Mouse (Mus musculus) gonadal fat pad, adult 2 months (tissue): ENCODE measurements around the gene Tnf. TPM values are rescaled to one million over a fixed set of nuclear protein-coding genes. Genes with fewer than 3 reads are reported as not detected.

Experiments used
- DNase-seq: peaks from one replicate; pipeline ENCODE4 v3.0.0-alpha.2; 2012; ENCODE audit warnings: low read depth
- polyA plus RNA-seq: library from polyadenylated mRNA; depleted of rRNA; stranded (reverse); fragments of >200 nt; gene quantifications from 2 replicates; pipeline ENCODE4 v1.2.3, GENCODE M21; 2012

The Tnf gene
- polyA plus RNA-seq, 1 experiment: 1.3 TPM

GRCm38 (mm10) chr17:35173329-35173728 is 28.5 kb downstream of the Tnf start:
- no peak for DNase-seq

DNA sequence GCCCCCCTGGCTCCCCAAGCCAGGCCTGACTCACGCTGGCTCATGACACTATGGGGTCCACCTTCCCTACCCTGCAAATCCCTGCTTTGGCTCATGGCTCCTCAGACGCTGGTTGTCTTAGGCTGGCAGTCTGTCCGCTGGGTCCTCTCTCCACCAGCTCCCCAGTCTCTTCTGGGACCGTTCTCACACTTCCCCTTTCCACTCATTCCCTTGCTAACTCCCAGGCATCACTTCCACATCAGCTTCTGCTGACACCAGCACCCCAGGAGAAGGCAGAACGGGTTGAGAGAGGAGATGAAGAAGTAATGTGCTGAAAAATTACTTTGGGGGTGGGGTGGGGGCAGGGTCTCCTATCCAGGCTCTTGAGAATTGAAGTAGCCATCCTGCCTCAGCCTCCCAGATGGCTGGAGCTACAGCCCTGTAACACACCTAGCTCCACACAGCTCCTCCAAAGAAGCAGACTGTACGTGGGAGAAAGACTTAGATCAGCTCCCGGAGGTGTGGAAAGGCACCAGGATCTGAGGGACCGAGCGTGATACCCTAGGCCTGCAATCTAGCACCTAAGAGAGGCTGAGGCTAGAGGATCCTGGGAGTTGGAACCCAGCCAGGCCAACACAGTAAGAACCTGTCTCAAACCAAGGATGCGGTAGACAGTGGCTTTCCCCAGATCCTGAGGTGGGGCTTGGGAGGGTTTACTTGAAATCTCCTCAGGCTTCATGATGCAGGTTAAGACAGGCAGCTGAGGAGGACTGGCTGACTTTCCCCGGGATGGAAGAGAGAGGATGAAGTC is 29.2 kb downstream of the Tnf start:
- no peak for DNase-seq

GRCm38 (mm10) chr17:35168541-35169207 is 33.1 kb downstream of the Tnf start:
- no peak for DNase-seq

DNA sequence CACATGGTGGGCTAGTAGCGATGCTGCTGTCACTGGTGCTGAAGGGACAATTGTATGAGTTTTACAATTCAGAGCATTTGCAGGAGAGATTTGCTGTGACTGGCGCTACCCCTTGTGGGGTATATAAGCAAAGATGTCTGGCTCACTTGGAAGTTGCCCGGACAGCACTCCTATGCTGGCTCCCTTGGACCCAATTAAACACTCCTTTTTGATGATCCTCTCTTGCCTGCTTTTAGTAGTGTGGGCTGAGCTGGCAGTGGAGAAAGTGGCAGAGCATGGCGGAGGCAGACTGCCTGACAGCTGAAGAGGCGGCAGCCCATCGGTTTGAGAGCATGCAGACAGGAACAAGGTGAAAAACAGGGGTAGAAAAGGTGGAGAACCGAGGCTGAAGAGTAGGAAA is 34.0 kb downstream of the Tnf start:
- DNase-seq: no peak

DNA sequence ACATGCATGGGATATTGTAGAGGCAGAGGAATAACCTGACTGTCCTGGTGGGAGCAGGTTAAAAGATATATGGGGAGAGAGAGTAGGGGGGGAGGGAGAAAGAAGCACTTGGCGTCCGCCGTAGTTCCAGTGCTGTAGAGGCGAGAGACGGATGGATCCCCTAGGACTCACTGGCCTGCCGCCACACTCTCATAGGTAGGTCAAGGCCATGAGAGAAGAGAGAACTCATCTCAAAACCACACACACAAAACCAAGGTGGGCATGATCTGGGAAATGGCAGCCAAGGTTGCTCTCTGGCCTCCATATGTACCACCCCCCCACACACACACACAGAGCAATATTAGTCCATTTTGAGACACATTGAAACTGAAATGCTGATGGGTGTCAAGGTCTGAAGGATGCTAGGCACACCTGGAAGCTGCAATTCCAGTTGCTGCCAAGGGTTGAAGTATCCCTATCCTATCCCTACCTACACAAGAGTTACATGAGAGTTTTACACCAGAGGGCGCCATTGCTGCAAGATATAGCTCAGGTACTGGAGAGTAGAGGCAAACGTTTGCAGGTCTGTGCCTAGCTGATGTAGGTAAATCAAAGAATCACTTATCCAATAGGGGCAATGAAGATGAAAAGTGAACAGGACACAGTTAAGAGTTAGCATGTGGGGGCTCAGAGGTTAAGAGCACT is 35.3 kb downstream of the Tnf start:
- DNase-seq: no peak

GRCm38 (mm10) chr17:35165451-35166155 is 36.2 kb downstream of the Tnf start:
- DNase-seq: no peak

DNA sequence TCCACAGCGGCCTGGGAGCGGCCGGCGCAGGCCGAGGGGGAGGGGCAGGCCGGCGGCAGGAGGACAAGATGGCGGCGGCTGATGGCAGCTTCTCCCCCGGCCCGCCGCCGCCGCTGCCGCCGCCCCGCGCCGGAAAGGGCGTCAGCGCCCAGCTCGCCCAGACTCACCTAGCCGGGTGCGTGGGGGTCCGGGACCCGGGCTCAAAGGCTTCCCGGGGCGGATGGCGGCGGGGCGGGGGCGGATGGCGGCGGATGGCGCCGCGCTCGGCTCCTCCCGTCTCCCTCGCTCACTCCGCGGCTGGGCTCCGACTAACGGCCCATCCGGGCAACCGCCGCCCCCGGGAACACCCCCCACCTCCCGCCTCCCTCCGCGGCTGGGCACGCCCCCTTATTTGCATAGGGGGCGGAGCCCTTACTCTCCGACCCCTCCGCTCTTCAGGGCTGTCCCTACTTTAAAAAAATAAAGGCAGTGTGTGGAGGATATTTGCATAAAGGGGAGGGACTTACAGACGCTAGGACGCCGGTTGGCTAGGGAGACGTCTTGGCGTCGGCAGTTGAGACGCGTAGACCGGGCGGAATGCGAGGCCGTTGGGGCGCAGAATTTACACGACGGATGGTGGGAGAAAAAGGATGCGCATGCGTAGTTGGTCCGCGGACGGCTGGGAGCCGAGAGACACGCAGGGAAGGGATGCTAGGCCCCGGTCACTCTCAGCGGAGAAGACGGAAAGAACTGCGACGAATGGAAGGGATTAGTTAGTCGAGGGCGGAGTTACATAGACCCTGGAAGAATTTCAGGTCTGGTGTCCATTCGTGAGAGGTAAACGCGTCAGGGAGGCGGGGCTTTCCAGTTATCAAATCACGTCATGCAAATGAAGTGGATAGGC is 37.0 kb downstream of the Tnf start, which contains the start of gene Prrc2a:
Gene Prrc2a (minus strand): TSS at position 330 of the 883 bp plus-strand sequence.
- DNase-seq: peak; percentile 92

DNA sequence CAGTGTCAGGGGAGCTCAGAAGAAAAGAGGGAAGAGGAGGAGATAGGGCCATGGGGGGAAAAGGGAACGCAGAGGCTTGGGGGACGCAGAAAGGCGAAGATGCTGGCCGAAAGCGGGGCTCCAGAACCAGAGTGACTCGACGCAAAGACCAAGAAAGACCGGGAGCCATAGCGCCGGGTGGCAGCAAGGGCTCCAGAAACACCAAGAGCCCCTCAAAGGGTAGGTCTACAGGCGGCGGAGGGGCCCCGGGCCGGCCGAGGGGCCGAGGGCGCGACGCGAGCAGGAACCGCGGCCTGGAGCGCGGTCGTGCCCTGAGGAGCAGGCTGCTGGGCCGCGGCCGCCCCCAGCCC is 37.6 kb downstream of the Tnf start:
- DNase-seq: no peak

DNA sequence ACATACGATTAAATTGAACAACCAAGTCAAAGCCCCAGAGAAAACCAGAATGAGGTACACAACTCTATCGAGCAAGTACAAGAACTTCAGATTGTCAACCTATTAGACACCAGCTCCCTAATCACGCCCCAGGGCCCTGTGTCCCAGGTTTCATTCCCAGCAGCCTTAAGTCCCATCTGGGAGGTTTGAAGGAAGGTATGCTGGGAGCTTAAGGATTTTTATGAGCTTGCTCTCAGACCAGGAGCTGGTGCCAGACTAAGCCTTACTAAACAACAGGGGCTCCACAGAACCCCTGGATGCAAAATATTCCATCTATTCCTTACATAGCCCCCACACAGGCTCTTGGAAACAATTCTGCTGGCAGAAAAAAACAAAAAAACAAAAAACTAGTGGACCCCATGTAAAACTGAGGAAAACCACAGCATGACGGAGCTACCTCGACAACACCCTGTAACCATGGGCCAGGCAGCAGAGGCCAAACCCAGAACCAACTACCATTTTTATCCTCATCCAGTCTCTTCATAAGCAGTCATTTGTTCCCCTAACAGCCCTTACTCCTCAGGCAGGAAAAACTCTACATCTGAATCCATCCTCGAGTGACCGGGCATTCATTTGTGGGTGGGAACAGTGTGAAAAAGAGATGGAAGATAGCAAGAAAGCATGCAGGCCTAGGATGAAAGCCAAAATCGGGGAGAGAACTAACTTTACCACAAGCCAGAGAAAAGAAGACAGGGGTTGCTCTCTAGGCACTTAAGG is 38.3 kb downstream of the Tnf start:
- no peak for DNase-seq

GRCm38 (mm10) chr17:35162730-35163129 is 39.1 kb downstream of the Tnf start:
- DNase-seq: no peak

- no peak for DNase-seq
These were observed 39.7 kb downstream of the Tnf start for GRCm38 (mm10) chr17:35162121-35162520.

DNA sequence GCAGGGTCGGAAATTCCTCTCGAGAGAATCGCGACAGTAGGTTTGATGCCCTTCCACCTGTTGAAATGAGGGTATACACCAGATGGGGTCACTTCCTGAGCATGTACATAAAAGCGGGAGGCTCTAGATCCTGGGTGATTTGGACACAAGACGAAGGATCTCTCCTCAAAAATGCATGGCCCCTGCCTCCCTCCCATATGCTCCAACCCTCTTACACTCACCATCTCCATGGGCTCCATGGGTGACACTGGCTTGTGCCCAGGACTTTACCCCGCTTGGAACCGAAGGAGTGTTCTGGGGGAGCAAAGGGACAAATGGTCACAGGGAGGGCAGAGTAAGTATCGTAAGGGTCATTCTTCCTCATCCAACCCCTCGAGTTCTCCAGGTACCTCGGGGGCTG is 40.4 kb downstream of the Tnf start:
- no peak for DNase-seq

GRCm38 (mm10) chr17:35159638-35160037 is 42.2 kb downstream of the Tnf start:
- DNase-seq: no peak

DNA sequence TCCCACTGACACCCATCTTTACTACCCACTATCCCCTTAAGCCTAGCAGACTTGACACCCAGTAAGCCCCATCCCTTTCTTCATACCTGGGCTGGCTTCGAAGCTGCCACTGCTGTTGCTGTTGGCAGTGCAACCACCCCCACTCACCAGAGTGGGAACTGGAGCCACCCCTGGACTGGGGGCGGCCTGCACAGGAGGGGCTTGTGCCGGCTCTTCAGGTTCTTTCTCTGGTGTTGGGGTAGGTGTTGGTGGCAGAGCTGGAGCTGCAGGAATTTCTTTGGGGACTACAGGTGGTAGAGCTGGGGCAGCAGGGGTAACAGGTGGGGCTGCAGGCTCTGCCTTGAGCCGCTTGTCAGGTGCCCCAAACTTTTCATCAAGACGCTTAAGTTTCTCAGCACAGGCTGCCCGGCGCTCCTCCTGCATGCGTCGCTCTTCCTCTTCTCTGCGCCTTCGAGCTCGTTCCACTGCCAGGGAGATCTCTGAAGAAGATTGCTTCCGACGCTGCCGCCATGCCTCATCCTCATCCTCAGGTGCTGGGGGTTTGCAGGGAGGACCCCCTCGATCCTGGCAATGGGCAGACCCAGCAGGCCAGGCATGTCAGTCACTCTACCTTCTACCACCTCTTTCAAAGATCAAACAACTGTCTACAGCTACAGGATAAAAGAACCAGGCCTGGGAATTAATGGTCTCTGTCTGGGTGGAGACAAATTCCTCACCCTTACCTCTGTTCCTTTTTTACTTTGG is 42.8 kb downstream of the Tnf start:
- no peak for DNase-seq

DNA sequence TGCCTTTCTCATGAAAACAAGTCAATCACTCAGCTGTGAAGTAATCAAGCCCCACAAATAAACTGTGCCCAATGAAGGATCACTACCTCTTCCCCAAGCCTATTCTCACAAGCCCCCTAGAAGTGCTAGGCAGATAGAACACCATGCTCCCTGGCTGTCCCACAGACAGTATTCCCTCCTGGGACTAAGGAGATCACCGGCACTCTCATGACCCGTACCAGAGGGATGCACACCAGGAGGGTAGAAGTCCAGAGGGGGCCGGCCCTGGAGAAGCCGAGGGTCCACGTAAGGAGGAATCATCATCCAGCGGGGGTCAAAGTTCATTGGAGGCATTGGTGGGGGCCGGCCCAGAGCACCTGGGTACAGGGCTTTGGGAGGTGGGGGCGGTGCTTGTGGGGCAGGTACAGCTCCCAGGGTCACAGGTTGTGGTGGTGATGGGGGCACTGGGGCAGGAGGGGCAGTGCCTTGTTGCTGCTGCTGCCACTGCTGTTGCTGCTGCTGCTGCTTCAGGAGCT is 44.1 kb downstream of the Tnf start:
- DNase-seq: no peak

DNA sequence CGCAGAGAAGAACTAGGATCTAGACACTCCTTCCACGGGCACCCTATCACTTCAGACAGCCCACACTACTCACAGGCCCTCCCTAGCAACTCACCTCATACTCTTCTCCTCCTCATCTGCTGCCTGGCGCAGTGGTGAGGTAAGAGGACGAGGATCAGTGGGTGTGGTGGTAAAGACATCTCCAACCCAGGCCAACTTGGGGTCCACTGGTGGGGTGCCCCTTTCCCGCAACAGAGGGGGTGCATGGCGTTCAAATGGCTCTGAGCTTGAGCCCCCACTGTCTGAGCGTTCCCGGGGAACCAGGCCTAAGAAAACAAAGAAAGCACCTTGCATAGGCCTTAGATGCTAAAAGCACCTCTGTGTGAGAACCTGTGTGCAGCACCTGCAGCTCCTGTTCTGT is 44.6 kb downstream of the Tnf start:
- DNase-seq: no peak

- DNase-seq: no peak
These were observed 45.2 kb downstream of the Tnf start for GRCm38 (mm10) chr17:35156461-35157200.

DNA sequence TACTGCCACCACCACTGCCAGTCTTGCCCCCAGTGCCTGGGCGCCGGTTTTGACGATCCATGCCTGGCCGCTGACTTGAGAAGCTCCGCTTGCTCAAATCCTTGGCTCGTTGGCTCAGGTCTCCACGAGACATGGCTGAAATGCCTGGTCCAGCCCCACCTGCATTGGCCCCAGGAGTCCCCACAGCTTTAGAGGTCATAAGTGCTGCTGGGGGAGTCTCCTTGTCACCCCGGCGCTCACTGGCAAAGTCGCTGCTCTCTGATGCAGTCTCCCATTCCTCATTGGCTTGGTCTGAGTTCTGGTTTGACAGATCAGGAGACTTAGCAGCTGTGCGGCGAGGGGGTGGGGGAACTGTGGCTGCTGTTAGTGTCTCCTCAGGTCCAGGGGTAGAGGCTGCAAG is 46.4 kb downstream of the Tnf start:
- no peak for DNase-seq

GRCm38 (mm10) chr17:35154616-35155015 is 47.2 kb downstream of the Tnf start:
- DNase-seq: no peak
